Mouse (Mus musculus) hindbrain, embryonic 16.5 days (tissue): ENCODE measurements around the gene Gnb2. TPM values are rescaled to one million over a fixed set of nuclear protein-coding genes. Genes with fewer than 3 reads are reported as not detected.

Source experiments
- ATAC-seq: fragments of 200-750 bp; cut with Nextera tagmentation; 2 replicates; pipeline ENCODE4 v1.8.0; 2017; ENCODE audit warnings: moderate TSS enrichment, moderate library complexity
- H3K27ac ChIP-seq: fragments of 300-500 bp; sonication (generic); 2 replicates; pipeline ENCODE4 v1.5.1; 2014; ENCODE audit warnings: low read depth, mild to moderate bottlenecking, control low read depth, low read length, moderate library complexity
- H3K27me3 ChIP-seq: fragments of 300-500 bp; sonication (generic); replicated peaks from 2 replicates; pipeline ENCODE4 v1.6.1; 2014; ENCODE audit warnings: low read length; ENCODE audit not compliant: control insufficient read depth, insufficient read depth
- H3K36me3 ChIP-seq: fragments of 300-500 bp; sonication (generic); 2 replicates; pipeline ENCODE4 v1.6.1; 2014; ENCODE audit warnings: mild to moderate bottlenecking, low read length, moderate library complexity, mixed read lengths; ENCODE audit not compliant: control insufficient read depth, insufficient read depth
- H3K4me1 ChIP-seq: fragments of 300-500 bp; sonication (generic); 2 replicates; pipeline ENCODE4 v1.6.1; 2014; ENCODE audit warnings: low read depth, low read length; ENCODE audit not compliant: control insufficient read depth, insufficient read depth
- H3K4me2 ChIP-seq: fragments of 300-500 bp; sonication (generic); 2 replicates; pipeline ENCODE4 v1.6.1; 2014; ENCODE audit warnings: mild to moderate bottlenecking, low read length, control low read depth, moderate library complexity
- H3K4me3 ChIP-seq: fragments of 300-500 bp; sonication (generic); 2 replicates; pipeline ENCODE4 v1.5.1; 2014; ENCODE audit warnings: mild to moderate bottlenecking, low read length, control low read depth, moderate library complexity
- H3K9ac ChIP-seq: fragments of 300-500 bp; sonication (generic); 2 replicates; pipeline ENCODE4 v1.6.1; 2014; ENCODE audit warnings: low read depth, mild to moderate bottlenecking, control low read depth, low read length, moderate library complexity
- H3K9me3 ChIP-seq: fragments of 300-500 bp; sonication (generic); 2 replicates; pipeline ENCODE4 v1.6.1; 2014; ENCODE audit warnings: mild to moderate bottlenecking, low read length, moderate library complexity; ENCODE audit not compliant: control insufficient read depth
- WGBS: fragments of 180-500 bp; shearing (Covaris S2); extraction: QIAGEN DNeasy Blood & Tissue Kit; methylation state at CpG from one replicate; pipeline ENCODE4 v1.1.7; 2014; 5-methylcytosine and 5-hydroxymethylcytosine counted together
- polyA plus RNA-seq: library from polyadenylated mRNA; unstranded; fragments of >200 nt; fragmentation: Nextera tagmentation; extraction: Ambion mirVana; gene quantifications from 2 replicates; pipeline ENCODE4 v1.2.1, GENCODE M21; 2015

The Gnb2 gene
- polyA plus RNA-seq, 1 experiment from 2014 or later: 521 TPM

DNA sequence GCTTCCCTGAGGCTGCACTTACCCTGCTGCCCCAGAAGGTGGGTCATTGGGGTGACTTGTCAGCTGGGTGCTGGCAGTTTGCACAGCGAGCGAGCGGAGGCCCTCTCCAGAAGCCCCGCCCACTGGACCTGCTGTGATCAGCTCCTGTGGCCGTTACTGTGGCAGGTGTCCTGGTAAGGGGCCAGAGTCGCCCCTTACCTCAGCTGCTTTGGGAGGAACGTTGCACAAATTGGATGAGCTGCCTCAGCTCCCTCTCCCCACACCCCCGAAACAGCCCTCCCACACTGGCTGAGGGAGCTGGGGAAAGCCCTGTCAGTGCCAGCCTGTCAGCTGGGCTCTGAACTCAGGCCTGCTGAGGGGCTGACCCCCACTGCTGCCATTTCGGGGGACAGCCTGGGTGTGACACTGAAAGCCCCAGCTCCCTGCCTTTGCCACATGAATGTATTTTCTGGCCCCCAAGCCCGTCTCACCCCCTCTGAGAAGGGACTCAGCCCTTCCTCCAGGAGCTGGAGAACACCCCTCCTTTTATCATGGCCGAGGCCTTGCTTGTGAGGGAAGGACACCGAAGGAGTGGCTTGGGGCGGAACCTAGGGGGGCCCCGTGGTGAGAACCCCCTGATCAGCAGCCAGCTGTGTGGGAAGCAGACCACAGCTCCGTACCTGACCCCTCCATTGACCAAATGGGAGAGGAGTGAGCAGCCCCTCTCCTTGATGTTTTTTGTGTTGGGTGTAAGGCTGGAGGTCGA lies 6.9 kb downstream of the Gnb2 start:
- Histone ChIP-seq H3K4me3 (no peak overlapping the region), H3K27me3 (no peaks in the 10 kb centered on the region), H3K27ac (peak overlapping the region; percentile 65; the same call in 1 of the 2 replicates), H3K4me2 (no peak overlapping the region), H3K36me3 (peaks cover 58% of the 10 kb centered on the region), H3K9me3 (no peaks in the 10 kb centered on the region), H3K4me1 (peaks cover 25% of the 10 kb centered on the region), H3K9ac (peak overlapping the region; percentile 38)
- 26% methylated on average over 16 of the region's 16 CpGs for WGBS
- no peak for ATAC-seq

DNA sequence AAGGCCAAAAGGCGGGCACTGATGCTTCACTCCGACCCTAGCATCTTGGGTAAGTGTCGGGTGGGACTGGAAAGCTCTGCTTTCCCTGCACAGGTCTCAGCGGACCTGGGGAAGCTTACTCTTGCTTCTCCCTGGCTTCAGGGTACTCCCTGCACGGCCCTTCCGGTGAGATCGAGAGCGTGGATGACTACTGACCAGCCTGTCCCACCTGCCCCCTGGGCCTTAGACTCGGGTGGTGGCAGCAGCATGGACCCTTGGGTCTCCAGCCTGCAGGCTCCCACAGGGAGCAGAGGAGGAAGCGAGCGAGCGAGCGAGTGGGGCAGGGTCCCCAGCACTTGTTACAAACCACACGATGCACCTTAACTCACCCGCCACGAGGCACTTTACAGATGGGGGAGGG lies 7.8 kb downstream of the Gnb2 start:
- no peak overlapping the region for H3K4me2 ChIP-seq
- no peak for ATAC-seq
- peaks cover 66% of the 10 kb centered on the region for H3K36me3 ChIP-seq
- no peak overlapping the region for H3K9ac ChIP-seq
- peaks cover 24% of the 10 kb centered on the region for H3K4me1 ChIP-seq
- H3K27ac ChIP-seq: peak overlapping the region; percentile 49; the same call in 1 of the 2 replicates
- H3K4me3 ChIP-seq: no peak overlapping the region
- H3K9me3 ChIP-seq: no peaks in the 10 kb centered on the region
- H3K27me3 ChIP-seq: no peaks in the 10 kb centered on the region
- 72% methylated on average over 16 of the region's 16 CpGs for WGBS

DNA sequence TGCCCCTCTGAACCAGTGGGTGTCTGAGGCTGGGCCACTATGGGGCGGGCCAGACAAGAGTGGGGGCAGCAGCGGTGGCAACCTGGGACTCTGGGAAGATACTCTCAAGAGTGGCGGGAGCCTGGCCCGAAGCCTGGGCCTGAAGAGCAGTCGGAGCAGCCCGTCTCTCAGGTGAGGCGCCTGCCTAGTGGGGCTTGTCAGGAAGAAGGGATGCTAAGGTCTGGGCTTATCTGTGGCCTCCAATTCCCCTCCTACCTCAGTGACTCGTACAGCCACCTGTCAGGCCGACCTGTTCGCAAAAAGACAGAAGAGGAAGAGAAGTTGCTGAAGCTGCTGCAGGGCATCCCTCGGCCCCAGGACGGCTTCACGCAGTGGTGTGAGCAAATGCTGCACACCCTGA lies 8.6 kb downstream of the Gnb2 start:
- Histone ChIP-seq H3K4me2 (no peak overlapping the region), H3K27ac (peak overlapping the region; percentile 36; the same call in 1 of the 2 replicates), H3K9me3 (no peaks in the 10 kb centered on the region), H3K4me1 (peaks cover 16% of the 10 kb centered on the region), H3K4me3 (no peak overlapping the region), H3K9ac (no peak overlapping the region), H3K36me3 (peaks cover 74% of the 10 kb centered on the region), H3K27me3 (no peaks in the 10 kb centered on the region)
- no peak for ATAC-seq
- WGBS: 92% methylated on average over 13 of the region's 13 CpGs

DNA sequence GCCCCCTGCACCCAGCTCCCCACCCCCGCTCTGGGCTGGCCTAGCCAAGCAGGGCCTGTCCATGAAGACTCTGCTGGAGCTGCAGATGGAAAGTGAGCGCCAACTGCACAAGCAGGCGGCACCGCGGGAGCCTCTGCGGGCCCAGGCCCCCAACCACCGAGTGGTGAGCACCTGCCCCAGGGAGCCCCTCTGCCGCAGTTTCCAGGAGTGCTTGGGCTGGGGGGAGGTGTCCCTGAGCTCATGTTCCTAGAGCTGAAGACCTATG lies 9.1 kb downstream of the Gnb2 start:
- Histone ChIP-seq H3K4me2 (no peak overlapping the region), H3K27me3 (no peaks in the 10 kb centered on the region), H3K4me3 (no peak overlapping the region), H3K27ac (no peak overlapping the region), H3K9ac (no peak overlapping the region), H3K9me3 (no peaks in the 10 kb centered on the region), H3K4me1 (peaks cover 11% of the 10 kb centered on the region), H3K36me3 (peaks cover 76% of the 10 kb centered on the region)
- 81% methylated on average over 8 of the region's 8 CpGs for WGBS
- ATAC-seq: no peak

- peaks cover 10% of the 10 kb centered on the region for H3K4me1 ChIP-seq
- no peak overlapping the region for H3K27ac ChIP-seq
- WGBS: 83% methylated on average over 25 of the region's 25 CpGs
- H3K4me3 ChIP-seq: no peak overlapping the region
- H3K4me2 ChIP-seq: no peak overlapping the region
- no peak overlapping the region for H3K9ac ChIP-seq
- H3K36me3 ChIP-seq: peaks cover 75% of the 10 kb centered on the region
- H3K27me3 ChIP-seq: no peaks in the 10 kb centered on the region
- no peak for ATAC-seq
- H3K9me3 ChIP-seq: no peaks in the 10 kb centered on the region
Measured at GRCm38 (mm10) chr5:137523396-137524250, 9.7 kb downstream of the Gnb2 start.

- Histone ChIP-seq H3K36me3 (peaks cover 66% of the 10 kb centered on the region), H3K4me3 (no peak overlapping the region), H3K4me2 (no peak overlapping the region), H3K4me1 (peaks cover 5% of the 10 kb centered on the region), H3K27me3 (no peaks in the 10 kb centered on the region), H3K9ac (no peak overlapping the region), H3K27ac (no peak overlapping the region), H3K9me3 (no peaks in the 10 kb centered on the region)
- 70% methylated on average over 11 of the region's 11 CpGs for WGBS
- no peak for ATAC-seq
Measured at GRCm38 (mm10) chr5:137522711-137523110, 10.6 kb downstream of the Gnb2 start.

DNA sequence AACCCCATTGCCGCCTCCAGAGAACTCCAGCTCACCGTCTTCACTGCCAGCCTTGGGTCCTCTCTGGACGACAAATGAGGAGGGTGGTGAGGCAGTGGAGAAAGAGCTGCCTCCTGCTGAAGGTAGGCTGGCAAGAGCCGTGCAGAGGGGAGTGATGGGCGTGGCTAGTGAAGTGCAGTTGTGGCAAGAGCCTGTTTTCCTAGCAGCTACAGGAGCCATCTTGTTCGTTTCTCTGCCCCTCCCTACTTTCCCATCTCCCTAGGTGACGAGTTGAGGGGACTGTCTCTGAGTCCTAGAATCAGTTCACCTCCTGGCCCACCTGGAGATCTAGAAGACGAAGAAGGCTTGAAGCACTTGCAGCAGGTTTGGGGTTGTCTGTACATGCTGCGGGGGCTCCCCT lies 11.4 kb downstream of the Gnb2 start:
- ATAC-seq: no peak
- H3K36me3 ChIP-seq: peaks cover 63% of the 10 kb centered on the region
- no peak overlapping the region for H3K27ac ChIP-seq
- no peak overlapping the region for H3K4me3 ChIP-seq
- H3K9me3 ChIP-seq: no peaks in the 10 kb centered on the region
- 83% methylated on average over 9 of the region's 9 CpGs for WGBS
- H3K9ac ChIP-seq: no peak overlapping the region; the same call in 1 of the 2 replicates
- no peak overlapping the region for H3K4me2 ChIP-seq
- no peaks in the 10 kb centered on the region for H3K27me3 ChIP-seq
- peaks cover 5% of the 10 kb centered on the region for H3K4me1 ChIP-seq

DNA sequence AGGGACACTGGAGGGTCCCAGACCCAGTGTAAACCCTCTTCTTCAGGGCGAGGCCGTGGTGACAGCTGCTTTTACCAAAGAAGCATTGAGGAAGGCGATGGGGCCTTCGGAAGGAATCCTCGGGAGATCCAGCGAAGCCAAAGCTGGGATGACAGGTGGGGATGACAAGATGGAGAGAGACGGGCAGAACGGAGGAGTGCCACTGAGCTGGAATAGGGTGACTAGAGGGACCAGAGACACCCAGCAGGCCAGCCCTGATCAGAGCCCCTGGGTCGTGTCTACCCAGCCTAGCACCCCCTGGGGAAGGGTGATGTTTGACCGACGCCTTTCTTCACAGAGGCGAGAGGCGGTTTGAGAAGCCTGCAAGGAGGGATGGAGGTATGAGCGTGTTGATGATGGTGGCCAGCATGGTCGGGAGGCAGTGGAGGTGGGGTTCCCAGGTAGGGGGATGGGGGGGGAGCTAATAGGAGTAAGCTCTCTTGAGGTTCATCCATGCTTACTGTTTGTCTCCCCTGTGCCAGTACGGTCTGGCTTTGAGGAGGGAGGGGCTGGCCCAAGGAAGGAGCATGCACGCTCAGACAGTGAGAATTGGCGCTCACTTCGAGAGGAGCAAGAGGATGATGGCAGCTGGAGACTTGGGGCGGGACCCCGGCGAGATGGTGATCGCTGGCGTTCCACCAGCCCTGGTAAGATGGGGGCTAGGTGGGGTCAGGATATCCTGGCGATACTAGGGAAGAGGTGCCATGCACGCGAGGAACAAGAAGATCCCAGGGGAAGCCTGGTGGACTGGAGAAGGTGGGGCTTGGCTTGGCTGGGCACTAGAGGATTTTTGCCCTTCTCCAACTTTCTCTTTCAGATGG lies 13.4 kb downstream of the Gnb2 start:
- peaks cover 56% of the 10 kb centered on the region for H3K36me3 ChIP-seq
- no peak overlapping the region for H3K9ac ChIP-seq
- peaks cover under 1% of the 10 kb centered on the region; the same call in 1 of the 2 replicates for H3K4me1 ChIP-seq
- H3K27me3 ChIP-seq: no peaks in the 10 kb centered on the region
- no peak for ATAC-seq
- no peak overlapping the region for H3K27ac ChIP-seq
- H3K9me3 ChIP-seq: no peaks in the 10 kb centered on the region
- H3K4me3 ChIP-seq: no peak overlapping the region
- H3K4me2 ChIP-seq: no peak overlapping the region
- WGBS: 91% methylated on average over 25 of the region's 27 CpGs

GRCm38 (mm10) chr5:137518436-137518835 lies 14.9 kb downstream of the Gnb2 start, which contains the start of gene Gigyf1:
Gene Gigyf1 (plus strand): TSS chr5:137518548.
- 79% methylated on average over 5 of the region's 5 CpGs for WGBS
- Histone ChIP-seq H3K4me3 (no peak within 1 kb of the TSS), H3K36me3 (peaks cover 47% of the 10 kb centered on the region), H3K4me1 (peaks cover 14% of the 10 kb centered on the region), H3K27ac (no peak within 1 kb of the TSS), H3K27me3 (no peaks in the 10 kb centered on the region), H3K9me3 (no peaks in the 10 kb centered on the region), H3K9ac (no peak within 1 kb of the TSS), H3K4me2 (no peak within 1 kb of the TSS)
- no peak for ATAC-seq
